Mouse (Mus musculus) v-Abl transformed pro-B cells (cell line): ENCODE data around the gene Peli3.
"Not testable (repeated sequence)": the region's sequence is repeated elsewhere in the genome, so short reads cannot be mapped to it uniquely, and the experiment has no call there.

Experiments used
- in situ Hi-C, 2 experiments: fragments of 400-800 bp; cut with MboI; formaldehyde crosslinking; loops; one replicate each; pipeline ENCODE4 v1.15.1; 2025; ENCODE audit not compliant: unreplicated experiment in 2 of 2

The Peli3 gene

DNA sequence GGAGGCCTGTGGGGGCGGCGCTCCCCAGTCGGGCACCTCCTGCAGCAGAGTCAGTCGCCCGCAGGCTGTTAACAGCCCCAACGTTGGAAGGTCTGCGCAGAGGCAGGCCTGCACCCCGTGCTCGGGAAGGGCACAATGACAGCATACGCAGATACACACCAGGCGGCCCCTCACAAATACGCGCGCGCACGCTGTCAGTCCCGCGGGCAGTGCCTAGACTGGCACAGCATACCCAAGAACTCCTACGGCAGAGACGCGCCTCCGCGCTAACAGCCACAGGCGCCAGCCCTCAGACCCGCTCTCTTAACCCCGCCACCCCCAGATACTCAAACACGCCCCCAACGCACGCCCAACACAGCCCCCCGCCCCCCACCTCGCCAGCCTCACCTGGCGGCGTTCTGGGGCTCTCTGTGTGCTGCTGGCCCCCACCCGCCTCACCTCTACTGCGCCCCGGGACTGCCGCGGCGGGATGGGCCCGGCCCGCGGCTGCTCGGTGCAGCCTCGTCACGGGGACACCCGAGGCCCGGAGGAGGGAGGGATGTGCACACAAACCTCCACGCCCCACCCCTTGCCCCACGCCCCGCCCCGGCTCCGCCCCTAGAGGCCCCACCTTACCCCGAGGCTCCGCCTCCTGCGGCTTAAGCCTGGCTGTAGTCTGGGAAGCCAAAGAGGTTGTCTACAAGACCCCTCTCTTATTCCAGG is at the start of gene Peli3:
Peli3 (minus strand) TSS at position 577 of the 702 bp plus-strand sequence.
- in situ Hi-C loops = no loop called here

DNA sequence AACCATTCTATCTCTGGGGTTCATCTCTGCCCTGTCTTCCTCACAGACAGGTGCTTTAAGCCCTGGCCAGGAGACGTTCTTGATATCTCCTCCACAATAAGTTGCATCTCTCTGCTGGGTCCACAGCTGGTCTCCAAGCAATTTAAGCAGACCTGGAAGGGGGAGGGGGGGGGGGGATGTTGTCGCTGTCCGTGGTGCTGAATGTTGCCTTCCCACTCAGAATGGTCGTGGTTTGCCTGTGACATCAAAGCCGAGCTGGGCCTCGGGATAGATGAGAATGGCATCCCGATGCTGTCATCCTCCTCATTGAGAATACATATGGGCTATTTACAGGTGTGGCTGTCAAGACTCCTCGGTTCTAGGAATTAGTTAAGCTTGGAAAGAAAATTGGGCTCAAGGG is 49.4 kb upstream of the Peli3 start:
- in situ Hi-C loops = no loop called here

DNA sequence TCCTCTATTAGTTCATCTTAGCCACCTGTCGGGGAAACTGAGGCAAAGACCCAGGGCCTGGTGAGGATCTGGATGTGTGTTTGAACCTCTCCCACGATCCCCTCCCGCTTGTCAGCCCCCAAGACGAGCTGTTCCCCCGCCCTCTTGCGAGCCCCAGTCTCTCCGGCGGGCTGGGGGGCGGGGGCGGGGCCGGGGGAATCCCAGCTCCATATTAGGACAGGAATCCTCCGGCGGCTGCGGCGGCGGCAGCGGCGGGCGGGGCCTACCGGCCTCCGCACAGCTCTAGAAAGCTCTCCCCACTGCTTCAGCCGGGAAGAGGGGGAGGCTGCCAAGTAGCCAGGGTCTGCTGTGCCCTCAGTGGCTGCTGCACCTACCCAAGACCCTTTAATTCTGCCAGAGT is 47.8 kb upstream of the Peli3 start:
- in situ Hi-C loops = no loop called here

DNA sequence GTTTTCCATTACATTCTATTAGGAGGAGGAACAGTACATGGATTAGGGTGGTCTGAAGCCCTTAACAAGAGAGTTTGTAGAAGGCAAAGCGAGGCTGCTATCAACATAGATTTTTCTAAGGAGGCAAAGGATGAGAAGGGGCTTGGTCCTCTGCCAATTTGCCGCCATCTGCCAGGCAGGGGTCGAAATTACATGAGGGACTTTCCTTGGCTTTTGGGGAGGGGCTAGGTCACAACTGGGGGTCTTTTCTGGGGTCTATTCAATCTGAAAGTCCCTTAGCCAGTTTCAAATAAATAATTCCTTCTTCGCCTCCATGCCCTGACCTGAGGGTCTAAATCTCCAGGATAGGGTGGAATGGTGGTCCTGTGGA is 47.3 kb upstream of the Peli3 start, which contains the start of gene Npas4:
Npas4 (minus strand) TSS at position 61 of the 370 bp plus-strand sequence.
- in situ Hi-C loops = no loop called here

DNA sequence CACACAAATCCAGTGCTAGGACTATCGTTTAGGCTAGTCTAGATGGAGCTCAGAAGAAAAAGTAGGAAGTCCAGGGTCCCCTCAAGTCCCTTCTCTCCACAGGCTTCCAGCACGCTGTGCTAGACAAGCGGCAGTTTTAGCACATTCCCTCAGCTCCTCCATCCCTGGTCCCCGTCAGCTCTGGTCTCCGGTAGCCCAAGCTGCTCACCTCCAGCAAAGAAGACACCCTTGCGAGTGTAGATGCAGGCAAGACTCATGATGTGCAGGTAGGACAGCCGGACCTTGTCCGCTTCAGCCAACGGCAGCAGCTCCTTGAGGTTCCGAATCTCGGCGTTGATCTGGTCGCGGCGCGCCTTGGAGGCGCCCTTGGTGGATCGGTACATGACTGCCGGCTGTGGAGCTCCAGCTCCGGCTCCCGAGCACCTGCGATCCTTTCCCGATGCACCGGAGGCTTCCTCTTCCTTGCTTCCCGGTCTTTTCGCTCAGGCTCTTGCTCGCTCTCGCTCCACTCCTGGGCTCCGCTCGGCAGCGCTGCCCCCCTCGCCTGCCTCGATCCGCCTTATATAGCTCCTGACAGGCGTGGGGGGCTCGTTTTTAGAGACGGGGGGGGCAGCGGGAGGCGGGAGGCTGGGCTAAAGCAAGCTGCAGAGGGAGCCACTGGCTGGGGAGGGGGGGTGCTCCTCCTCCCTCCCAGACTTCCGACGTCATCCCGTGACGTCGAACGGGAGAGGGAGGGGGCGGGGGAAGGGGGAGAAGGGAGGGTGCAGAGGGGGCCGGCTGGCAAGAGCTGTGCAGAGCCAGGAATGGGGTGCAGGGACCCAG is 46.7 kb upstream of the Peli3 start:
- in situ Hi-C loops = loop anchor here in 1 of 2 experiments (5.0 kb wide), 1 partner anchor 492 kb away; the partner anchor contains the start of gene 2010003K11Rik

DNA sequence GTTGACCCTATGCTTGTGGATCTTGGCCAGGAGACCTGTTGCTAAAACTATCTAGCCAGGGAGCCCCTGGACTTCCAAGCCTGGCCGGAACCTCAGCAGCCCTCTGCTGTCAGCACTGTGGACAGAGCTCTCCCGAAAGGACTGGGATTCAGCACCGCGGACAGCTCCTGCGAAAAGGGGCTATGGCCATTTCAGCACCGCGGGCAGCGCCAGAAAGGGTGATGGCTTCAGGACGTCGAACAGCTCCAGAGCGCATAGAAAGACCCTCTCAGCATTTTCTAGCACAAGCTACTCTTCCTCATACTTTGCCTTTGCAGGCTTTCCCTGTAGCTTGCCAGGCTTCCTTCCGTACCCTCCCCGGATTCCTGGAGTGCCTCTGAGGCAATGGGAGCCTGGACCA is 46.1 kb upstream of the Peli3 start:
- in situ Hi-C loops = loop anchor here in 1 of 2 experiments (5.0 kb wide), 1 partner anchor 492 kb away; the partner anchor contains the start of gene 2010003K11Rik

DNA sequence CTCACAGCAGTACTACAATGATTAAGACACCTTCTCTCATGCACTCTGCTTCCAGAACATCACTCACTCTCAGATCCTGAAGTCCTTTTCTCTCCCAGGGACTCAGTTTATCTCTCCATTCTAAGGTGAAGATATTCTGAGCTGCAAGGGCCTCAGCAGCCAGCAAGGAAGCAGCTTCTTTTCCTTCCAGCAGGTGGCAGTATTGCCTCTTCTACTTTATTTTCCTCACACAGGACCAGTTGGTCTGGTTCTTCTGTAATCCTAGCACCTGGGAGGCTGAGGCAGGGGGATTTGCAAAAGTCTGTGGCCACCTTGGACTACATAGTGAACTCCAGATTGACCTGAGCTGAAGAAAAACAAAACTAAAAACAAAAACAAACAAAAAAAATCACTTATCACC is 38.8 kb upstream of the Peli3 start:
- in situ Hi-C loops = no loop called here

DNA sequence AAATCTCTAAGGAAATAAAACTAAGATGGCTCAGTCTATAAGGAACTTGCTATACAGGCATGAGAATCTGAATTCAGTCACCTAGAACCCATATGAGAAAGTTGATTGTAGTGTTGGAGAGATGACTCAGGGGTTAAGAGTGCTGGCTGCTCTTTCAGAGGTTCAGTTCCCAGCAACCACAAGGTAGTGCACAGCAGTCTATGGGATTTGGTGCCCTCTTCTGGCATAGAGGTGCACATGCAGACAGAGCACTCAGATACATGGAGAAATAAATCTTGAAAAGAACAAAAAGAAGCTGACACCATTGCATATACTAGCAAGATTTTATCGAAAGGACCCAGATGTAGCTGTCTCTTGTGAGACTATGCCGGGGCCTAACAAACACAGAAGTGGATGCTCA is 25.3 kb upstream of the Peli3 start:
- in situ Hi-C loops = loop anchor here in 1 of 2 experiments (10.0 kb wide), 1 partner anchor 213 kb away; the partner anchor contains the start of gene Rbm4b

DNA sequence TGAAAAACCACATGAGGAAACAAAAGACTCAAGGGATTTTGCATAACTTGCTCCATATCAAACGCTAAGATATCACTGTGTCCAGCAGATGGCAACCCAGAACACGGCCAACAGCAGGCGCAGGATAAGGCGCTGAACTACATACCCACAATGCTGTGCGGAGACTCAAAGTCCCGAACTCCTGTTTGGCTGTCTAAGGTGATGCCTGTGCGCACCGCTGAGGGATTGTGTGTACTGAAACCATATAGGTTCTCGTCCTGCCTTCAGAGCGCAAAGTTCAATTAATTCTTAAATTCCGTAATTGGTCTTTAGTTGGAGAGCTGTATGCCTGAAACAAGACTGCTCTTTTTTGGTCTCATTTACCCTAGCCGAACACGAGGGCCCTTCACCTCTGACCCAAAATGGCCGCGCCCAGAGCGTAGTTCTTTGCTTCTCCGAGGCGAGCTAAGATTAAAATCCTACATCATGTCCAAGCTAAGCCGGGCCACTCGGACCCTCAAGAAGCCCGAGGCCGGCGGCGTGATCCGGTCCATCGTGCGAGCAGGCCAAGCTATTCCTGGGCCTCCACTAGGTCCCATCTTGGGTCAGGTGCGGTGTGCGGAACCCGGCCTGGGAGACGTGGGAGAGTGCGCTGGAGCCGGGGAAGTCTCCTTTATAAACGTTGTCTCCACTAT is 19.1 kb upstream of the Peli3 start, which contains the start of gene Mrpl11:
Mrpl11 (plus strand) TSS at position 220 of the 674 bp plus-strand sequence.
- in situ Hi-C loops = loop anchor here in 1 of 2 experiments (10.0 kb wide), 1 partner anchor 207 kb away; the partner anchor contains the start of gene Rbm4b

DNA sequence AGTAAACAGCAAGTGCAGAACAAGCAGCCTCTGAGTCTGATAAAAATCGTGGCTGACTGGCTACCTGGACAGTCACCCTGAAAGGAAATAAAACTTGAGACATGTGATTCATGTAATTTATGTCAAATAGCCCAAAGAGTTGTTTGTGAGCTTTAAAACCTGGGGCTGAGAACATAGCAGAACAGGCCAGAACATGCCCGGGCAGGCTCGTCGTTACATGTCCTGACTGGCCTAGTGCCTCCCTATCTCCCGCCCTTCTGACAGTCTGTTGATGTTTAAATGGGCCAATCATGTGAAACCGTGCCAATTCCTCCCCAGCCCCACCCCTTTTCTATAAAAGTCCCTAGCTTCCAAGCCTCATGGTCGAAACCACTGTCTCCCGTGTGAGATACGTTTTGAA is 5.7 kb upstream of the Peli3 start:
- in situ Hi-C loops = not testable (repeated sequence)

DNA sequence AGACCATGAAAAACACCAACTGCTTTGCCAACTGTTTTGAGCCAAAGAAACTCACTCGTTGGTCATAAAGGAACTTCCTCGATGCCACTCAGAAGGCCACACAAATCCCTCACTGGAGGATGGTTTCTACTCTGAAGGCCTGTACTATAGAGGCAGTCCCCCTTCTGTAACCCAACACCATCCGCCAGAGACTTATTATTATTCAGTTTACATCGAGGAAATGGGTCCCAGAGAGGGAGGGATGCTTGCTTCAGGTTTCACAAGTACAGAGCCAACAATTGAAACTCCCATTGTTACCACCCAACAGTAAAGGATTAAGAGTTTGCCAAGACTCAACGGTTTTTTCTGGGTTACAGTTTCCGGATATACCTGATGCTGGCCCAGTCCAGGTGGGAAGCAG is 2.6 kb upstream of the Peli3 start:
- in situ Hi-C loops = no loop called here

DNA sequence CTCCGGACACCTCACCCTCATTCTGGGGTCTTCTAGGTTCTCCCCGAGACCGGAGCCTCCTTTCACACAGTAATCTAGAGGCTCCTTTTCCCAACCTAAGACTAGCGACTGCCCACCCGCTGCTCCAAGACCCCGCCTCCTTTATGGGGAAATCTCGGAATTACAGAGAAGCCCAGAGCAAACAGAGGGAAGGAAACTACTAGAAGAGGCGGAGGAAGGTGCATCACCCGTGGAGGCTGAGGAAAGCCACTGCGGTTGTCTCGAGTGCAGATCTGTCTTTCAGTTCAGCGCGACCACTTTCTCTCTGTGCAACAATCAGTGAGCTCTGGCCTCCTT is 294 bp upstream of the Peli3 start:
- in situ Hi-C loops = no loop called here

DNA sequence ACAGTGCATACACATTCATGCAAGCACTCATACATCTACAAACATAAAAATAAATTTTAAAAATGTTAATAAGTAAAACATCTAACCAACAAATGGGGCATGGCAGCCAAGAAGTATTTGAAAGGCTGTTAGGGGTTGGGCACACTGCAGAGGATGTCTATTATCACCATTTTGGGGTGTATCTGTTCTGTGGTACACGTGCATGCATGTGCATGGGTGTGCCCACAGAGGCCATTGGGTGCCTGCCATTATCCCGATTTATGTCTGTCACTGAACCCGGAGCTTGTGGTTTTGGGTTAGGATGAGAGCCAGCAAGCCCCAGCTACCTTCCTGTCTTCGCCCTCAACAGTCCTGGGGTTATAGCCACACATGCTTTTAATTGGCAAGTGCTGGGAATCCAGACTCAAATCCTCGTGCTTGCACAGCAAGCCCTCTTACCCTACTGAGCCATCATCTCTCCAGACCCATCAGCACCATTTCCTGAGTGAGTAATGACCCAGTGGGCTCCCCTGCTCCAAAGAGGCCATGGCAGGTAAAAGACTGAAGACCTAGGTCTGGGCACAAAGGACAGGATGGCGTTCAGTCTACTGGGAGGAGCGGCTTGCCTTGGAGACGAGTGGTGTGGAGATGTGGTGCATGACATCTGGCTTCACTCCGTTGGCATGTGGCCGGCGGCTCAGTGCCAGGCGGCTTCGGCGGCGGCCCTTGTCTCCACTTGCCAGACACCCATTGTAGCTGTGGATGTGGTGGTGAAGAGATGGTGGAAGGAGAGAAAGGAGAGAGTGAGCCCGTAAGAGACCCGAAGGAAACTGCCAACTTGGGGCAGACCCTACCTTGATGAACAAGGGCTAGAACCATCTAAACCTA is 5.2 kb downstream of the Peli3 start:
- in situ Hi-C loops = no loop called here

DNA sequence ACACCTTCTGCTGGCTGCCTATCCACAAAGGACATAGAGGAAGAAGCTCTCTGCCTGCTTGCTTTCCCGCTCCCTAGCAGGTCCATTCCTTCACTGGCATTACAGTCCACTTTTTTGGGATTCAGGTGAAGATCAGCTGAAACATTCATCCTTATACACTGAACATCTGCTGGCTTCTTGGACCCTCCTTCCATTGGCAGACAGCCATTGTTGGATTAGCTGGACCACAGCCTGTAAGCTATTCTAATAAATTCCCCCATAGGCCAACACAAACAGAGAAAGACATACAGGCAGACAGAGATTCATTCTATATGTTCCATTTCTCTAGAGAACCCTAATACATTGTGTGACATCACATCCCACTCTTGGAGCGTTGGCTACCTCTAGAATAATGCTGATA is 6.0 kb downstream of the Peli3 start:
- in situ Hi-C loops = no loop called here

DNA sequence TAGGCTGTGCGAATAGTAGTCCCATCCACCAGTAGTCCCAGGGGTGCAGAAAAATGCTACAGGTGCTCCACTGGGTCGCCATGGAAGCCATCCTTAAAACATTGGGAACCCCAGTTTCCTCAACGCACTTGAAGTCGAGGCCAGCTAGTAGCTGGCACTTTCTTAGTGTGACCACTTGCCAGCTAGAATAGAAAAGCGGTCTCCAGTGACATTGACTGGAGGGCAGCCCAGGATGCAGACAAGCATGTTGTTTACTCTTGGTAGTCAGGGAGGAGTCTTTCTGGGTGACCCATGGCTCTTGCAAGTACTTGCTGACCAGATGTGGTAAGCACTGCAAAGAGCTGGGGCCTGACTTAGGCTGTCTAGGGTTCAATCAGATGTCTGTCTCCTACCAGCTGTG is 14.1 kb downstream of the Peli3 start:
- in situ Hi-C loops = no loop called here

DNA sequence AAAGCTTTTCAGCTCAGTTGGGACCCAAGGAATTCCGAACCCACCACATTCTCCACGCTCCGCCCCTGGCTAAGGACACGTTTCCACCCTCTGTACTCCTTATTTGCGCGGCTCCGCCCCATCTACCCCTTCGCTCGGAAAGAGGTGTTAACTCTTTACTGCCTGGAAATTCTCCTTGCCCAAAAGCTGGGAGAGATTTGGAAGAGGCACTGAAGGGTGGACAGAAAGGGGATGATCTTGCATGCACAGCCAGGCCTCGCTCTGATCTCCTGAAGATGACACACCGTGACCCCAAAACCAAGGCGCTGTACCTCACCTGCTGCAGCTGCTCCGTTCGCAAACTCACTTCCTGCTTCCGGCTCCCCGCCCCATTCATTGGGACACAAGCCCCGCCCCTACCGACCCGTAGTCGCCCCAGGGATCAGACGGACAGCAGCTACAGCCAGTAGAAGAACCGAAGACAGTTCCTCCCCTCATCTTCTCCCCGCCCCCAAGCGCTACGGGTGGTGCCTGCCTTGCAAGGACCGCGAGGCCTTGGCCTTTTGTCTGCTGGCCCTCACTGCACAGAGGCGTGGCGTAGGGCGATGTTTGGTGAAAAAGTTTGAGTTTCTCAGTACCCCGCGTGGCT is 14.9 kb downstream of the Peli3 start, which contains the start of gene Dpp3:
Dpp3 (minus strand) TSS at position 384 of the 628 bp plus-strand sequence.
- in situ Hi-C loops = no loop called here

DNA sequence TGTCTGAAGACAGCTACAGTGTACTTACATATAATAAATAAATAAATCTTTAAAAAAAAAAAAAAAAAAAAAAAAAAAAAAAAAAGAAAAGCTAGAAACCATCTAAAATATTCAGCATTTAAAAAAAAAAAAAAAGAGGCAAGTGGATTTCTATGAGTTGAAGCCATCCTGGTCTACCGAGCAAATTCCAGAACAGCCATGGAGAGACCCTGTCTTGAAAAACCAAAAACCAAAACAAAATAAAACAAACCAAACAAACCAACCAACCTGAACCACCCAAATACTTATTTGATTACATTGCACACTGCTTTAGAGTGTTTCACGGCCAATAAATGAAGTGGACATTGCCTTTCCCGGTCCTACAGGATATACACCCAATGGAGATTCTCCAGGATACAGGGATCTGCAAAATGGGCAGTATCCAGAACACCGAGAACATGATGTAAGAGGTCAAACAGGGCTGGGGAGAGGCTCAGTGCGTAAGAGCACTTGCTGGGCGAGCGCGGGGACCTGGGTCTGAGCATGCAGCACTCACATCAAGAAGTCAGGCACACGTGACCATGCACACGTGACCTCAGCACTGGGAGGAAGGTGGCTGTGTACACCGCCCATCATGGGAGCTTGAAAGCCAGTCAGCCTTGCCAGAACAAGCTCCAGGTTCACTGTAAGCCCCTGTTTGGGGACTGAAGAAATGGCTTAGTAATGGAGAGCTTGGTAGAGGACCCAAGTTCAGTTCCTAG is 17.6 kb downstream of the Peli3 start:
- in situ Hi-C loops = no loop called here

DNA sequence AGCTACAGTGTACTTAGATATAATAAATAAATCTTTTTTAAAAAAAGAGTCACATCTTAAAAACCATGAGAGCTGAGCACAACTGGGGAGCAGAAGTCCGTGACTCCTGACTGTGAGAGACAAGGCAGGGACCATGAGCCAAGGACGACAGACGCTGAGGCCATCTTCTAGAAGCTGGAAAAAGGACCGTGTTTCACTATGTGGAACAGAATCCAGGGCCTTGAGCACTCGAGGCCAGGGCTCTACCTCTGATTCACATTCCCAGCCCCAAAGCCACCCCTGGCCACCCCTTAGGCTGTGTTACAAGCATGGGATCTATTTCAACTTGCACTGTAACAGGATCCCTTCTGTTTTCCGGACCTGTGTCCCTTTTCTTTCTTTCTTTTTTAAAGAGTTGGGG is 23.3 kb downstream of the Peli3 start:
- in situ Hi-C loops = no loop called here

DNA sequence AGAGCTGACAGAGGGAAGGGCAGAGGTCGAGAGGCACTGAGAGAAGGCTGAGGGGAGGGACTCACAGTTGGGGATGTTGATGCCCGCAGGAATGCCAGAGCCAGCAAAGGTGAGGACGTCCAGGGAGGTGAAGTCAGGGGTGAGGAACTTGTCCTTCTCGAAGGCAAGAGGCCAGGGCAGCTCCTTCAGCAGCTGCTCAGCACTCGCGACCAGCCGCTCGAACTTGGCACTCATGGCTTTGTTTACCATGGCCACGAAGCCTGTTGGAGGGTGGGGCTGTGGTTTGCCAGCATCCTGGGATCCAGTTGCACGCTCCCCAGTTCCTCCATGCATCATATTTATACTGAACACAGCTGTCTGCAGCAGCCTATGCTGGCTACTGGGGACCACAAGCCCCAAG is 26.1 kb downstream of the Peli3 start:
- in situ Hi-C loops = no loop called here
